Mouse (Mus musculus) layer of hippocampus, postnatal 36 days (tissue): Measurements from ENCODE around the gene Polh. TPM values are rescaled to one million over a fixed set of nuclear protein-coding genes. Genes with fewer than 3 reads are reported as not detected.
A peak's percentile ranks its signal among the peaks of the same experiment; 100 is the strongest.

Source experiments
- DNase-seq, 2 experiments: peaks; one replicate each; pipeline ENCODE4 v3.0.0; 2022
- total RNA-seq, 2 experiments: library from RNA; stranded (reverse); gene quantifications; 2 replicates each; pipeline ENCODE4 v1.2.3; 2021

Polh gene
- total RNA-seq, 2 experiments from 2014 or later = 5.5 to 5.8 TPM

DNA sequence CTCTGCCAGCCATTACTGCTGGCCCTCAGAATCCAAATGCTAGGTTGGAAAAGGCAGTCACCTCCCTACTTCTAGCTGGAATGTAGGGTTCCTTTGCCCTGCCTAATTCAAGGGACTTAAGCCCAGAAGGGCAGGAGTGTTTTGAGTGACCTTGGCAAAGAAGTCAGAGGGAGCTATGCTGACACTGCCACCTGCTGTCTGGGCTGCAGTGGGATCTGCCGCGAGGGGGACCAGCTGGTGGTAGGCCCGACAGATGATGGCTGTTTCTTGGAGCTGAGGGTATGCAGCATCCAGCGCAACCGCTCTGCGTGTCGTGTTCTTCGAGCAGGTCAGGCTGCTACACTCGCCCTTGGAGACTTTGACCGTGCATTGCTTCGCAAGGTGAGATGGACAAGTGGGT, 35.4 kb downstream of the Polh start:
- no peak for DNase-seq

GRCm38 (mm10) chr17:46166270-46166669, 36.2 kb downstream of the Polh start:
- no peak for DNase-seq

DNA sequence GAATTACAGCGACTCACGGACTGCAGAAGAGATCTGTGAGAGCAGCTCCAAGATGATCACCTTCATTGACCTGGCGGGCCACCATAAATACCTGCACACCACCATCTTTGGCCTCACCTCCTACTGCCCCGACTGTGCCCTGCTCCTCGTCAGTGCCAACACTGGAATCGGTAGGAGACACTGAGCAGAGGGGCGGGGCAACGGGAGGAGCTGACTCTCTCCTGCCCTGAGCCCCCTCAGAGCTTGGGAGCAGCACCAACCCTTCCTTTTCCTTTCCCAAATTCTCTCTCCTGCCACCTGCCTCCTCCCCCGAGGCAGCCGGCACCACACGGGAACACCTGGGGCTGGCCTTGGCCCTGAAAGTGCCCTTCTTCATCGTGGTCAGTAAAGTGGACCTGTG, 37.0 kb downstream of the Polh start:
- DNase-seq = no peak

- DNase-seq = no peak
Observed at GRCm38 (mm10) chr17:46164791-46165190, 37.7 kb downstream of the Polh start.

DNA sequence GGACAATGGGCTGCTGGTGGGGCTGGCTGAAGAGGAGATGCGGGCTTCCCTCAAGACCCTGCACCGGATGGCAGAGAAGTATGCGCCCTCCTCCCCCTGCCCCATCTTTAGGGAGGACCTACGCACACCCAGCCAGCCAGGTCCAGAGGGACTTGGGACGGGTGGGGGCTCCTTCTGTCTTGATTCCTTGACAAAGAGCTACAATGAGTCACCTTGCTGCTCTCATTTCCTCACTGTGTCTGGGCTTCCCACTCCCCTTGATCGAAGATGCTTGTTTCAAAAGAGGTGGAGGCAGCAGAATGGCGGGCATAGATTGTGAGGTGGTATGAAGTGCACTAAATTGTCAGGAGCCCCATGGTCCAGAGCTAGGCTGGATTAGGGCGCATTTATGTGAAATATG, 38.1 kb downstream of the Polh start:
- DNase-seq = no peak

GRCm38 (mm10) chr17:46162951-46163421, 39.5 kb downstream of the Polh start:
- DNase-seq = no peak

GRCm38 (mm10) chr17:46162551-46162950, 39.9 kb downstream of the Polh start:
- DNase-seq = no peak

GRCm38 (mm10) chr17:46161710-46162109, 40.7 kb downstream of the Polh start:
- DNase-seq = no peak

DNA sequence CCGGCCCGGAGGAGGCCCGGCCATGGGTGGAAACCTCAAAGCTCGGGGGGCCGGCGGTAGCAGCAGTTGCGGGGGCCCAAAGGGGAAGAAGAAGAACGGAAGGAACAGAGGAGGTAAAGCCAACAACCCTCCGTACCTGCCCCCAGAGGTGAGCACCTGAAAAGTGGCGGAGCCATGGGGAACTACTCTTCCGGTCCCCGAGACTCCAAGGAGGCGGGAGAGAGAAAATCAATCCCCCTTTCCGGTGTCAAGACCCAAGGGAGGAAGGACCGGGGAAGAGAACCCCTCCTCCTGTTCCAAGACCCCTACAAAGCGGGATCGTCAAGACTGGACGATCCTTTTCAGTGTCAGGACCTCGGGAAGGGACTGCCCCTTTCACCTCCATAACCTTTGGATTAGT, 41.3 kb downstream of the Polh start:
- DNase-seq = no peak

DNA sequence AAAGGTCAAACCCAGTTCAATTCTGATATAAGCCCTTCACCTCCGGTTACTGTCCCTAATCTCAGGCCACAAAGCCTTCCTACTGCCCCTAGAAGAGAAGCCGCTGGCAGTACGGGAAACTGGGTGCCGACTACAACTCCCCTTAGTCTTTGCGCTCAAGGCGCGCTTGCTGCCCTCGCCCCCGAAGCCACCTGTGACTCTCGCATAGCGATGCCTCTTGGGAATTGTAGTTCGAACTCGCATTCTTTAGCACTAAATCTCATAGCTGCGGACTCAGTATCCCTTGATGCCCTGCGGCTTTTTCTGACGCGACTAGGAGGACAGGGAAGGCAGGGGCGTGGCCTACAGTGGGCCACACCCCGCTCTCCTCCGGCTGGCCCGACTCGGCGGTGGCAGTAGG, 41.8 kb downstream of the Polh start, which contains the start of gene Gtpbp2:
TSS of gene Gtpbp2 (plus strand) at position 347 of the 400 bp plus-strand sequence.
- DNase-seq = peak; percentile 95 to 96

DNA sequence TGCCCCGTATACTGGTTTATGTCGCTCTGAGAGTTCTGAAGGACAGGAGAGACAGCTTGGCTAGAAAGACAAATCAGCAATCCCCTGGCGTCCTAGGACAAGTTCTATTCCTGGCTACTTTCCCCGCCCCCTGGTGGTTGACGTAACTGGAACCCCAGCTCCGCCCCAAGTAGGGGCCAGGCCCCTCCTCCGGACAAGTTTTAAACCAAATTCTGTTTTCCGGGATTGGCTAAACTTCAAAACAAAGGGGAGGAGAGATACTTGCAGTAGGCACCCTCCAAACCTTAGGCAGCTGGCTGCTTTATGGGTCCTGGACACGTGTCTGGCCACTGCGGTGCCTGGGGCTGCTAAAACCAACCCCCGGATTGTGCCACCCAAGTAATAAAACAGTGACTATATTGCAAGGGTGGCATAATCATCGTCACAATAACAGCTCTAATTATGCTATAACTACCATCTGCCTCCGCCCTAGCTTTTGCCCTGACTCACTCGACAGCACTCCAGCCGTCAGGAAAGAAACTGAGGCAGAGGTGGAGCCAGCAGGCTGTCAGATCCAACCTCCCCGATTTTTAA, 42.3 kb downstream of the Polh start:
- peak; percentile 82 to 85 for DNase-seq

GRCm38 (mm10) chr17:46159236-46159635, 43.2 kb downstream of the Polh start:
- no peak for DNase-seq

DNA sequence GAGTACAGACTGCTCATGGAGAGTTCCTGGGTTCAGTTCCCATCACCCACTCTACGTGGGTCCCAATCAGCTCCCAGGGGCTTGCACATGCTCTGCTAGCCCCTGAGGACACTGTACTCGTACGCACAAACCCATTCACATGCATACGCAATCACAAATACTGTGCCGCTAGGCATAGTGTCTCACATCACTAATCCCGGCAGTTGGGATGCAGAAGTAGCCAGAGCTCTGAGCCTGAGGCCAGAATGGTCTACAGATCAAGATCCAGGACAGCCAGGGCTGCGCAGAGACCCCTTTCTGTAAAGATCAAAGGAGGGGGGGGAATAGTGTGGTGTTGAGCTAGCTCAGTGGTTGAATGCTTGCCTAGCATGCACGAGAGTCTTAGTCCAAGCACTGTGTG, 45.3 kb downstream of the Polh start:
- no peak for DNase-seq

DNA sequence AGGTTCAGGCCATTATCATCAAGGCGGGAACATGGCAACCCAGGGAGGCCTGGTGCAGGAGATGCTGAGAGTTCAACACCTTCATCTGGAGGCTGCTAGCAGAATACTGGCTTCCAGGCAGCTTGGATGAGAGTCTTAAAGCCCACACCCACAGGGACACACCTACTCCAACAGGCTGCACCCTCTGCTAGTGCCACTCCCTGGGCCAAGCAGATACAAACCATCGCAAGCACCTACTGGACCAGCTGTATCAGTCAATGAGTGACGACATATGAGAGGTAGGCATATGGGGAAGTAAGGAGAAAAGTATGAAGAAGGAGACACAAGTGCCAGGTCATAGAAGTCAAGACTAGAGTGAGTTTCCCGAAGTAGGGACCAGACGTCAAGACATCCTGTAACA, 45.8 kb downstream of the Polh start:
- no peak for DNase-seq

- no peak for DNase-seq
Observed at GRCm38 (mm10) chr17:46154336-46154735, 48.1 kb downstream of the Polh start.

GRCm38 (mm10) chr17:46152847-46153782, 49.3 kb downstream of the Polh start, which contains the start of gene Mad2l1bp:
TSS of gene Mad2l1bp (minus strand) at chr17:46153553.
- DNase-seq = peak; percentile 81 to 84

DNA sequence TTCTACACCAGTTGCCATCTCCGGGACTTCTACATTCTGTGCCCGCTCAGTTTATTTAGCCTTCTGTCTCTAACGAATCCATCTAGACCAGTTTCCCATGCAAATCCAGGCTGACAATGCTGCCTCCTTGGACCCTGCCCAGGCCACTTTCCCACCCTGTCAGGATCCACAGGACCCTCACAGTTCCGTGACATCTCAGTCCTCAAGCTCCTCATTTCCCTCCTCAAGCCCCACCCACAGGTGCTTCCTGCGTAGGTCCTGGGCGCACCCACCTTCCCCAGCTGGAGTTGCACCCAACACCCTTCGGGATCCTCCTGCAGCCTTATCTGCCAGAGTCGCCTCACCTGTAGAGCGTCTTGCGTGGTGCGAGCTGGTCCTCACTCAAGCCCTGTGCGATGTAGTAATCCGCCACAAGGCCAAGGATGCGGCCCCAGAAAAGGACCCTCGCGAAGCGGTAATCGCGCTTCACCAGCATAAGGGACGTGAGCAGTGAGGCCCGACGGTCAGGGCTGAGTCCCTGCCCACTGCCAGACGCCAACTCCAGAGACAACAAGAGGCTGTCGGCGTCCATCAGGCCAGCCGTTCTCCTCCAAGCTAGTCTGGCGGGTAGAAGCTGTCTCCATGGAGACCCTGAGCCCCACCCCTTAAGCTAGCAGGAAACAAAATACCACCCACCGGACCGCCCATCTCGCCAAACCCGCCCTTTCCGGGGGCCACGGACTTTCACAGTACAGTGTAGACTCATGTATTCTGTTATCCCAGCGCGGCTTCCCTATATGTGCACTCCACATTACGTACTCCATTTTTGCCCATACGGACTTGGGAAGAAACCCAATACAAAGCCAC, 58.6 kb downstream of the Polh start, which contains the start of gene Rsph9:
TSS of gene Rsph9 (minus strand) at position 639 of the 846 bp plus-strand sequence.
- DNase-seq = peak; percentile 86 to 87

DNA sequence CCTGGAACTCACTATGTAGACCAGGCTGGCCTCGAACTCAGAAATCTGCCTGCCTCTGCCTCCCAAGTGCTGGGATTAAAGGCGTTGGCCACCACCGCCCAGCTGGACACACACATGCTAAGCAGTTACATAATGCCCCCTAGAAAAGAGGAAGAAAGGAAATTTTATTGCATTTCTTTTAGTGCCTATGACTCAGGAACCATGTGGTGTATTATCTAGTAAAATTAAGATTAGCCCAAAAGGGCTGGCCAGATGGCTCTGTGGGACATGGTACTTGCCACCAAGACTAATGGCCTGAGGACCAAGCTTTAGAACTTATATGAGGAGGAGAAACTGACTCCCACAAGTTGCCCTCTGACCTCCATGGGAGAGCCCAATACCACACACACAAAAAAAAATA, 62.6 kb downstream of the Polh start:
- DNase-seq = no peak

DNA sequence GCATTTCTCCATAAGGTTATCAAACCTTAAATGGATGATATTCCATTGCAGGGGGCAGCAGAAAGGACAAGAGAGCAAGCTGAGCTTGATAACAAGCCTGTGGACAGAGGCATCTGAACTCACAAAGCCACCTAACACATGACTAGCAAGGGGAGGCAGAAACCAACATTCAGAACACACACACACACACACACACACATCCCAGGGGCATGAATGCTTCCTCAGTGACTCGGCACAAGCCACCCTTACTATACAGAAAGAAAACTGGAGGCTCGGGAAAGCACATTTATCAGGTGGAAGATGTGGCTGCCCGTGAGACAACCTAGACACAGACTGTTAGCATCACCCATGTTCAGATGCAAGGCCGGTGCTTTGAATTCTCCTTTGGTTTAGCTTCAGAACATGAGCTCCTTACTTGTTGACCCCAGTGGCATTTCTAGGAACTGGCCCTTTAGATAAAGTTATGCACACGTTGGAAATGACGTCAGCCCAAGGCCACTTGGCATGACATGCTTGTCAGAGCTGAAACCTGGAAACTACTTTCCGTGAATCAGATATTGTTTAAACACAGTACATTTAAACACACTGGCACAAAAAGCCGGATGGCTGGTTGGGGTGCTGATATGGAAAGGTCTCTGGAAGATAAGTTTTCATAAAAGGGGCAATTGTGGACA, 63.7 kb downstream of the Polh start:
- DNase-seq = no peak

GRCm38 (mm10) chr17:46132862-46133261, 69.6 kb downstream of the Polh start:
- DNase-seq = no peak

- peak; percentile 60 to 61 for DNase-seq
Observed at GRCm38 (mm10) chr17:46132058-46132718, 70.3 kb downstream of the Polh start.
